Mouse (Mus musculus): ENCODE data around the gene Muc2. TPM values are rescaled to one million over a fixed set of nuclear protein-coding genes. Genes with fewer than 3 reads are reported as not detected.

Gene Muc2
- total and polyA plus RNA-seq, 3 experiments: 0.05 TPM; not detected in 2

GRCm38 (mm10) chr7:141671626-141672291 is 18.4 kb upstream of the Muc2 start:
- Histone ChIP-seq H3K9me3 (replicated peaks) (no peaks in the 10 kb centered on the region), H3K36me3 (replicated peaks) (no peaks in the 10 kb centered on the region), H3K27me3 (ENCODE audit: insufficient read depth, low read length) (peaks cover 4% of the 10 kb centered on the region; the same call in 1 of the 2 replicates), H3K4me3 (ENCODE audit: low read depth, low read length) (no peak overlapping the region), H3K4me1 (ENCODE audit: insufficient read depth, low read depth, low read length) (no peaks in the 10 kb centered on the region)
- DNase-seq (ENCODE audit: low spot score): no peak
- TF ChIP-seq GATA1 (IDR thresholded peaks at IDR 0.05; ENCODE audit: borderline replicate concordance, low read length) (no peak), POLR2AphosphoS5 (IDR thresholded peaks at IDR 0.05; ENCODE audit: insufficient replicate concordance, low read depth, low read length) (no peak), TAL1 (conservative IDR thresholded peaks at IDR 0.05; ENCODE audit: low read depth, low read length) (no peak), GATA2 (IDR thresholded peaks at IDR 0.05; ENCODE audit: borderline replicate concordance, low read depth, low read length) (no peak), CTCF (IDR thresholded peaks at IDR 0.05; ENCODE audit: low read depth, low read length) (no peak)
- ATAC-seq (ENCODE audit: extremely low read depth, insufficient number of reproducible peaks, low FRiP score, poor library complexity, severe bottlenecking): no peak

GRCm38 (mm10) chr7:141678922-141679321 is 11.2 kb upstream of the Muc2 start:
- no peaks in the 10 kb centered on the region for H3K4me1 ChIP-seq (ENCODE audit: insufficient read depth, low read depth, low read length)
- H3K4me3 ChIP-seq (ENCODE audit: low read depth, low read length): no peak overlapping the region
- peaks cover 14% of the 10 kb centered on the region for H3K27me3 ChIP-seq (ENCODE audit: insufficient read depth, low read length)
- H3K36me3 ChIP-seq (replicated peaks): no peaks in the 10 kb centered on the region
- no peak for ATAC-seq (ENCODE audit: extremely low read depth, insufficient number of reproducible peaks, low FRiP score, poor library complexity, severe bottlenecking)
- TF ChIP-seq GATA2 (IDR thresholded peaks at IDR 0.05; ENCODE audit: borderline replicate concordance, low read depth, low read length): no peak
- TF ChIP-seq TAL1 (conservative IDR thresholded peaks at IDR 0.05; ENCODE audit: low read depth, low read length): no peak
- no peak for TF ChIP-seq CTCF (IDR thresholded peaks at IDR 0.05; ENCODE audit: low read depth, low read length)
- TF ChIP-seq GATA1 (IDR thresholded peaks at IDR 0.05; ENCODE audit: borderline replicate concordance, low read length): no peak
- TF ChIP-seq POLR2AphosphoS5 (IDR thresholded peaks at IDR 0.05; ENCODE audit: insufficient replicate concordance, low read depth, low read length): no peak
- no peaks in the 10 kb centered on the region for H3K9me3 ChIP-seq (replicated peaks)
- no peak for DNase-seq (ENCODE audit: low spot score)

- H3K27me3 ChIP-seq (ENCODE audit: insufficient read depth, low read length): peaks cover 9% of the 10 kb centered on the region; the same call in 1 of the 2 replicates
- no peaks in the 10 kb centered on the region for H3K36me3 ChIP-seq (replicated peaks)
- ATAC-seq (ENCODE audit: extremely low read depth, insufficient number of reproducible peaks, low FRiP score, poor library complexity, severe bottlenecking): no peak
- H3K9me3 ChIP-seq (replicated peaks): no peaks in the 10 kb centered on the region
- no peak for DNase-seq (ENCODE audit: low spot score)
- H3K4me1 ChIP-seq (ENCODE audit: insufficient read depth, low read depth, low read length): no peaks in the 10 kb centered on the region
- no peak overlapping the region for H3K4me3 ChIP-seq (ENCODE audit: low read depth, low read length)
- no peak for TF ChIP-seq TAL1 (conservative IDR thresholded peaks at IDR 0.05; ENCODE audit: low read depth, low read length)
- no peak for TF ChIP-seq GATA2 (IDR thresholded peaks at IDR 0.05; ENCODE audit: borderline replicate concordance, low read depth, low read length)
- no peak for TF ChIP-seq POLR2AphosphoS5 (IDR thresholded peaks at IDR 0.05; ENCODE audit: insufficient replicate concordance, low read depth, low read length)
- TF ChIP-seq GATA1 (IDR thresholded peaks at IDR 0.05; ENCODE audit: borderline replicate concordance, low read length): no peak
- TF ChIP-seq CTCF (IDR thresholded peaks at IDR 0.05; ENCODE audit: low read depth, low read length): no peak
These were observed 2.8 kb upstream of the Muc2 start for GRCm38 (mm10) chr7:141687330-141687729.

GRCm38 (mm10) chr7:141693591-141694273 is 3.6 kb downstream of the Muc2 start:
- H3K4me1 ChIP-seq (ENCODE audit: insufficient read depth, low read depth, low read length): no peaks in the 10 kb centered on the region
- no peak for ATAC-seq (ENCODE audit: extremely low read depth, insufficient number of reproducible peaks, low FRiP score, poor library complexity, severe bottlenecking)
- no peak for DNase-seq (ENCODE audit: low spot score)
- no peaks in the 10 kb centered on the region; the same call in 1 of the 2 replicates for H3K27me3 ChIP-seq (ENCODE audit: insufficient read depth, low read length)
- H3K4me3 ChIP-seq (ENCODE audit: low read depth, low read length): no peak overlapping the region
- no peaks in the 10 kb centered on the region for H3K9me3 ChIP-seq (replicated peaks)
- no peaks in the 10 kb centered on the region for H3K36me3 ChIP-seq (replicated peaks)
- TF ChIP-seq CTCF (IDR thresholded peaks at IDR 0.05; ENCODE audit: low read depth, low read length): no peak
- TF ChIP-seq TAL1 (conservative IDR thresholded peaks at IDR 0.05; ENCODE audit: low read depth, low read length): no peak
- no peak for TF ChIP-seq POLR2AphosphoS5 (IDR thresholded peaks at IDR 0.05; ENCODE audit: insufficient replicate concordance, low read depth, low read length)
- TF ChIP-seq GATA2 (IDR thresholded peaks at IDR 0.05; ENCODE audit: borderline replicate concordance, low read depth, low read length): no peak
- TF ChIP-seq GATA1 (IDR thresholded peaks at IDR 0.05; ENCODE audit: borderline replicate concordance, low read length): no peak

GRCm38 (mm10) chr7:141694274-141694639 is 4.1 kb downstream of the Muc2 start:
- no peak for TF ChIP-seq GATA1 (IDR thresholded peaks at IDR 0.05; ENCODE audit: borderline replicate concordance, low read length)
- no peak for TF ChIP-seq GATA2 (IDR thresholded peaks at IDR 0.05; ENCODE audit: borderline replicate concordance, low read depth, low read length)
- TF ChIP-seq TAL1 (conservative IDR thresholded peaks at IDR 0.05; ENCODE audit: low read depth, low read length): no peak
- Histone ChIP-seq H3K4me3 (ENCODE audit: low read depth, low read length) (no peak overlapping the region), H3K27me3 (ENCODE audit: insufficient read depth, low read length) (no peaks in the 10 kb centered on the region; the same call in 1 of the 2 replicates), H3K4me1 (ENCODE audit: insufficient read depth, low read depth, low read length) (no peaks in the 10 kb centered on the region), H3K9me3 (replicated peaks) (no peaks in the 10 kb centered on the region), H3K36me3 (replicated peaks) (no peaks in the 10 kb centered on the region)
- no peak for ATAC-seq (ENCODE audit: extremely low read depth, insufficient number of reproducible peaks, low FRiP score, poor library complexity, severe bottlenecking)
- no peak for DNase-seq (ENCODE audit: low spot score)

- peaks cover 3% of the 10 kb centered on the region; the same call in 1 of the 2 replicates for H3K27me3 ChIP-seq (ENCODE audit: insufficient read depth, low read length)
- no peak overlapping the region for H3K4me3 ChIP-seq (ENCODE audit: low read depth, low read length)
- TF ChIP-seq GATA2 (IDR thresholded peaks at IDR 0.05; ENCODE audit: borderline replicate concordance, low read depth, low read length): no peak
- no peak for TF ChIP-seq CTCF (IDR thresholded peaks at IDR 0.05; ENCODE audit: low read depth, low read length)
- no peak for TF ChIP-seq TAL1 (conservative IDR thresholded peaks at IDR 0.05; ENCODE audit: low read depth, low read length)
- no peak for TF ChIP-seq POLR2AphosphoS5 (IDR thresholded peaks at IDR 0.05; ENCODE audit: insufficient replicate concordance, low read depth, low read length)
- TF ChIP-seq GATA1 (IDR thresholded peaks at IDR 0.05; ENCODE audit: borderline replicate concordance, low read length): no peak
- no peaks in the 10 kb centered on the region for H3K9me3 ChIP-seq (replicated peaks)
- no peaks in the 10 kb centered on the region for H3K36me3 ChIP-seq (replicated peaks)
- ATAC-seq (ENCODE audit: extremely low read depth, insufficient number of reproducible peaks, low FRiP score, poor library complexity, severe bottlenecking) (no peak), DNase-seq (ENCODE audit: low spot score) (no peak)
- no peaks in the 10 kb centered on the region for H3K4me1 ChIP-seq (ENCODE audit: insufficient read depth, low read depth, low read length)
These were observed 6.4 kb downstream of the Muc2 start for GRCm38 (mm10) chr7:141696538-141696937.

All from G1E (cell line).